Mouse (Mus musculus) urinary bladder, adult 2 months (tissue): ENCODE measurements around the gene Gm40193. TPM values are rescaled to one million over a fixed set of nuclear protein-coding genes. Genes with fewer than 3 reads are reported as not detected.
"Not testable (repeated sequence)": the region's sequence is repeated elsewhere in the genome, so short reads cannot be mapped to it uniquely, and the experiment has no call there.

ENCODE experiments used
- DNase-seq: peaks from one replicate; pipeline ENCODE4 v3.0.0; 2022; ENCODE audit warnings: low spot score
- polyA plus RNA-seq: library from polyadenylated mRNA; depleted of rRNA; stranded (reverse); fragments of >200 nt; gene quantifications from 2 replicates; pipeline ENCODE4 v1.2.3, GENCODE M21; 2012

The Gm40193 gene
- polyA plus RNA-seq, 1 experiment: not detected

DNA sequence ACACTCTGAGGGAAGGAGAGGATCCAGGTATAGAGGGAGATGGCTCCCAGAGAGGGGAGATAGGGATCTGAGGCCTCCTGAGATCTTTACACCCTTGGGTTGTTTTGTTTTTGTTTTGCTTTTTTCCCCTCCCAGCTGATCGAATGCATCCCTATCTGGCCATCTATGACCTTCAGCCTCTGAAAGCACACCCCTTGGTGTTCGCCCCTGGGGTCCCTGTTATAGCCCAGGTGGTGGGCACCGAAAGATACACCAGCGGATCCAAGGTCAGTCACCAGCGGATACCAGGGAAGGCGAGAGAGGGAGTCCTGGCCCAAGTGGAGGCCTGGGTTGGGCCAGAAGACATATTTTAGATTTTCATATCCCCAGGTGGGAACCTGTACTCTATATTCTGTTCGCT is 8.2 kb upstream of the Gm40193 start:
- no peak for DNase-seq

DNA sequence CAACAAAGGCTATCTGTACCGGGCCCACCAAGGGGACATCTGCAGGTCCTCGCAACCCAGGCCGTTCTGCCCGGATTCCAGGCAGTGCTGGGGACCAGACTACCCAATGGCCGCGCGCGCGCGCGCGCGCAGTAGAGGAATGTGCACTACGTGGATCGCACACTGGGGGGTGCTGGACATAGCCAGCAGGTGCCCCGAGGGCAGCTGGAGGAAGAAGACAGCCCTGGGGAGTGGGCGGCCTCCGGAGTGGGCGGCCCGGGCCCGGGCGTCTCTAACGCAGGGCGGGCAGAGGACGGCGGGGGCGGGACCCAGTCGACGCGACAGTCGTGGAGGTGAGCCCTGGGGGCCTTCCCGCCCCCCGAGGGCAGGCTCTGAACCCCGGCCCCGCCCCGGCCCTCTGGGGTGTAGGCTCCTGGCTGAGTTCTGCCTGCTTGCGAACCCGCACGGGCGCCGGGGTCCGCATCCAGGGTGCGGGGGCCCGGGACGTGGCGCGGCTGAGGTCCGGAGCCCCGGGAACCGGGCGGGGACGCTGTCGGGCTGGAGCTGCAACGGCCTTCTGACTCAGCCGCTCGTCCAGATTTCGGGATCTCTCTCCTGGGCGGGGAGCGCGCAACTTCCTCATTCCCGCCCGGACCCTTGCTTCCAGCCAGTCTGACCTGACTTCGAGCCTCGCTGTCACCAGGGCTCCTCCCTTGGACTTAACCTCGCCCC is 7.3 kb upstream of the Gm40193 start, which contains the start of gene Pld2:
Gene Pld2 (plus strand): TSS at position 188 of the 711 bp plus-strand sequence.
- peak; percentile 82 for DNase-seq

DNA sequence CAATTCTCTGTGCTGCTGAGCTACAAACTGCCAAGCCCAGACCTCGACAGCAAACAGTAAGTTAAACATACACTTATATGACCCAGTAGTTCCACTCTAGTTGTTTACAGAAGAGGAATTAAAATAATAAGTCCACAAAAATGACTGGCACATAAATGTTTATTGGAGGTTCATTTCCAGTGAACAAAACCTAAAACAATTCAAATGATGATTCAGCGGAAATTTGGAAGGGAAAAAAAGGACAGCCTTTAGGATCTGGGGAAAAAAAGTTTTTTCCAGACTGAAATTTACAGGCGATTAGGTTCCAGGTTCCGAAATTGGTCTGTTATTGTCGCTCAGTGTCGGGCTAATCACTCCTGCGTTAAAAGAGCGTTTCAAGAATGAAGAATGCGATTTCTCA is 6.7 kb upstream of the Gm40193 start:
- DNase-seq: no peak

DNA sequence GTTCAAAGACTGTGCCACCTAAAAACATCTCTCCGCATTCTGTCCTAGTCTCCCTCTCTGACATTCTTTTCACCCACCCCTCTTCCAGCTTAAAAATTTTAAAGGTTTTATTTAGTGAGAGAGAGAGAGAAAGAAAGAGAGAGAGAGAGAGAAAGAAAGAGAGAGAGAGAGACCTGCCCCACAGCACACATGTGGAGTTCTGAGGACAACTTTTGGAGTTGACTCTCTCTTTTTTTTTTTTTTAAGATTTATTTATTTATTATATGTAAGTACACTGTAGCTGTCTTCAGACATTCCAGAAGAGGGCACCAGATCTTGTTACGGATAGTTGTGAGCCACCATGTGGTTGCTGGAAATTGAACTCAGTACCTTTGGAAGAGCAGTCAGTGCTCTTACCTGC is 1.7 kb downstream of the Gm40193 start:
- DNase-seq: not testable (repeated sequence)

DNA sequence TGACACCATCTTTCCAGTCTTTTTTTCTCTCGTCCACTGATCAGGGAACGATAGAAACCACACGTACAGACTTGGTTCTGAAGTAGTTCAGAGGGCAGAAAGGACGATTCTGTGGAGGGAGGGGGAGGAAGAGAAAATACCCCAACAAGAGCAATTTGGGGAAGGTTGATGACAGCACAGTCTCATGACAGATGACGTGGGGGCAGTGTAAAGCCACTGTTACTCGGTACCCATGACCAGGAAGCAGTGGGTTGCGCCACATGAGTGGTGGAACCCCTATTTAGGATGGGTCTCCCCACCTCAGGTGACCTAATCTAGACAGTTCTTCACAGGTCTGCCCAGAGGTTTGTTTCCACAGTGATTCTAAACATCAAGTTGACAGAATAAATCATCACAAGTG is 4.1 kb downstream of the Gm40193 start:
- DNase-seq: no peak

DNA sequence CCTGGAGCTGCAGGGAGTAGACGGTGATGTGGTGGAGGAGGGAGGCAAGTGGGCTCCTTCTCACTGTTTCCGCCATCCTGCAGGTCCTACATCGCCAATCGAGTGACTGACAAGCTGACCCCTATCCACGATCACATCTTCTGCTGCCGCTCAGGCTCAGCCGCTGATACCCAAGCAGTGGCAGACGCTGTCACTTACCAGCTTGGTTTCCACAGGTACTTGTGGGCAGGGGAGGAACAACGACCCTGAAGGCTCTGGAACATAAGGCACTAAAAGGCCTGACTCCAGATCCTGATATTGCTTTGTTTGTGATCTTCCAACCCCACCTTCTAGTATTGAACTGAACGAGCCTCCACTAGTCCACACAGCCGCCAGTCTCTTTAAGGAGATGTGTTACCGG is 6.5 kb downstream of the Gm40193 start:
- DNase-seq: no peak

DNA sequence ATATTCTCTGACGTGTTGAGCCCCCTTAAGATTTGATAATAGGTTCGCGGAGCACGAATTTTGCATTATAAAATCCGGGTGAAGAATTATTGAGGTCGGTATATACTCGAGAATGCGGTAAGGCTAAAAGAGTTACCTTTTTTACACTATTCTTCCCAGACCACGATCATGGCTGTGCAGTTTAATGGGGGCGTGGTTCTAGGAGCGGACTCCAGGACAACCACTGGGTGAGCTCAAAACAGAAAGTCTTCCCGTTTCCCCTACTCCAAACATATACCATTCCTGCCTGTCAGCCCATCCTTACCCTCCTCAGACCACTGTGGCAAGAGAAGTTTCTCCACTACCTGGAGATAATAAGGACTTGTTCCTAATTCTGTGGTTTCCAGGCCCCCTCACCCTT is 7.0 kb downstream of the Gm40193 start:
- no peak for DNase-seq

DNA sequence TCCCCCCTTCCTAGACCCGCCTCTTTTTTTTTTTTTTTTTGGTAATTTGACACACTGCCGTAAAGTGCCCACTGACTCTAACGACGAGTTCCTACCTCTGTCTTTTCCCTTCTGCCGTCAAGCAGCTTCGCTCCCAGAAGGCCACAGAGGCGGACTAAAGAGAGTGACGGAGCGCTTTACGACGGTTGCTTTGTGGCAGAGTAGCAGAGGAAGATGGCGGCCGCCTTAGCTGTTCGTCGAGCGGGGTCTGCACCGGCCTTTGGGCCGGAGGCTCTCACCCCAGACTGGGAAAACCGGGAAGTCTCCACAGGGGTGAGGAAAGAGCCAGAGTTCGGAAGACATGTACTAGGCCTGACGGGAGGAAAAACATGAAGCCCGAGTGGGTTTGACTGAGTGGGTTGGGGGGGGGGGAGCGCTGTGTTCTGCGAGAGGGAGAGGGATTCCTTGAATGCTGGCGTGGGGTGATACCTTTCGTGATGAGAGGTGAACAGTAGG is 7.5 kb downstream of the Gm40193 start, which contains the start of gene Psmb6:
Gene Psmb6 (plus strand): TSS at position 184 of the 495 bp plus-strand sequence.
- peak; percentile 74 for DNase-seq

DNA sequence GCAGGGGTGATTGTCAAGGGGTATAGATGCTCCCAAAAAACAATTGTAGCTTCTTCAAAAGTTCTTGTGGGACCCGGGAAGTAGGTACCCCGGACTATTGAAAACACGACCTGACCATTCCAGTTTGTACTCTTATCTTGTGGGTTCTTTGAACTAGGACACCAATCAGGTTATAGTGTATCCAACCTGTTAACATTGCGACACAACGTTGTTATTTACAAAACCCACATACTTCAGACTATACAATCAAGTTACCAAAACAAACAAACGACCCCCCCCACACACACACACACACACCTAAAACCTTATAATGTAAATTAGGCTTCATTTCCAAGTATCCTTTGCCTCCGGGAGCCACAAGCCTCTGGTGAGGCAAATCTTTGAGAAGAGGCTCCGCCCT is 8.0 kb downstream of the Gm40193 start:
- DNase-seq: no peak

DNA sequence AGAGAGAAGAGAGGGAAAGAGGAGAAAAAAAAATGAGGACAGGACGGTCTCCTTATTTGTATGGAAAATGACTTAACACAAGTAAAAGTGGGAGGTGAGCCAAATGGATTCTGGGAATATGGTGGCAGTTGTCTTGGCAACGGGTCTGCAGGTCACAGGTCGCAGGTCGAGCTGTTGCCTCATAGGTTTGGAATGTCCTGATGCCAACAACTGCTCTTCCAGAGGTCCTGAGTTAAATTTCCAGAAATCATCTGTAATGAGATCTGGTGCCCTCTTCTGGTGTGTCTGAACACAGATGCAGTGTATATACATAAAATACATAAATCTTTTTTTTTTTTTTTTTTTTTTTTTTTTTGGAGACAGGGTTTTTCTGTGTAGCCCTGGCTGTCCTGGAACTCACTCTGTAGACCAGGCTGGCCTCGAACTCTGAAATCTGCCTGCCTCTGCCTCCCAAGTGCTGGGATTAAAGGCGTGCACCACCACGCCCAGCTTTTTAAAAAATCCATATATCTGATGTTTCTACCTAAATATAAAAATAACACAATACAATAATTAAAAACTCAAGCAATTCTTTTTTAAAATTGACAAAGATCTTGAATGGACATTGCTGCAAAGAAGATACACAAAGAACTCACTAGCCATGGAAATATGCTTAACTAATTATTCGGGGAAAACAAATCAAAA is 9.3 kb downstream of the Gm40193 start:
- DNase-seq: not testable (repeated sequence)

DNA sequence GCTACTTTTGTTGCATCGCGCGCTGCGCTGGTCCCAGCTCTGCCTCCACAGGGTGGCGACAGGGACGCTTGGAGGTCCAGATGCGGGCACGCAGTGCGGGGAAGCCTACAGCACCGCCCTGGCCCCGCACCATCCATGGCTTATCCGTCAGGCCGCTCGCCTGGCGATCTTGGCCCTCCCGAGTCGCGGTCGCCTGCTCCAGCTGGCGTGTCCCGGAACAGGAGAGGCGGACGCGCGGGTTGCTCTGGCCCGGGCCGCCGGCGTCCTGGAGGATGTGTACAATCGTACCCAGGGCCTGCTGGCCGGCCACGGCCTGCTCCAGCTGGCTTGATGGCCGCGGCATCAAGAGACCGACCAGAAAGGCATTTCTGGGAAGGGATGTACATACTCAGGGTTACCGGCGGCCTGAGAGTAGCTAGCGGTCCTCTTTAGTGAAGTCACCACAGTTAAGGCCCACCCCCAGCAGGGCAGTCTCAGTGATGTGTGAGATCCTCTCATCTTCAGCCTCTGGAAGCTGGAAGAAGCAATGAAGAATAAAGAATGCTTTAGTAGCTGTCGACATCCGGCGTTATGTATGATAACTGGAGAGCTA is 12.5 kb downstream of the Gm40193 start:
- DNase-seq: no peak

DNA sequence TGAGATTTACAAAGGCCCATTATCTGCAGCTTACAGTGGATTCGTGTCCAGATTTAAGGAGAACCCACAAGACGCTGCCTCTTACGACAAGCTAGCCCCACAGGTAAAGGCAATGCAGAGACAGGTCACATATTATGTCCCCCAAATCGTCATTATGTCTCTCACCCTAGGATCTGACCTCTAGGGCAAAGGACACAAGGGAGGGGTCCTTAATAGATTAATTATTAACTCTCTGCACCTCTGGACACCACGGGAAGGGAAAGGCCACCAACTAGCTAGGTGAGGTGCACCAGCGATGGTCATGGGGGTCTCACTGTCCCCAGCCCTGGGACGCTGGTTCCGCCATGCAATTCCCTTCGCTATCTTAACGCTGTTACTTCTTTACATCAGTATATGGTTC is 13.8 kb downstream of the Gm40193 start, which contains the start of gene Gltpd2:
Gene Gltpd2 (plus strand): TSS at position 274 of the 400 bp plus-strand sequence.
- DNase-seq: no peak

DNA sequence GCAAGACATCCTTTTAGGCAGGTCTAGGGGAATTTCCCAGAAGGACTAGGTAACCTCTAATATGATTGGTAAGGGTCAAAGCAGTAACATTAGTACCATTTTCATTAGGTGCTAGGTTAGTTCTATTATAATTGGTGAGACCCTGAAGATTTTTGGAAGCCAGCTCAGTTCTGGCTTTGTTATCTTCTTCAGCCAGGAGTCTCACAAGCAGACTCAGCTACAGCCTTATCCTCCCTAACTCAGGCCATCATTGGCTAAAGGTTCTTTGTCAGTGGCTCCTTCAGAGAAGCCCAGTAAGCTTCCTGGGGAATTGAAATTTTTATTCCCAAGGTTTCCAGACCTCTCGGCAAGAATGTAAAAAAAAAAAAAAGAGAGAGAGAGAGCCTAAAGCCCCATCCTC is 14.3 kb downstream of the Gm40193 start:
- no peak for DNase-seq

DNA sequence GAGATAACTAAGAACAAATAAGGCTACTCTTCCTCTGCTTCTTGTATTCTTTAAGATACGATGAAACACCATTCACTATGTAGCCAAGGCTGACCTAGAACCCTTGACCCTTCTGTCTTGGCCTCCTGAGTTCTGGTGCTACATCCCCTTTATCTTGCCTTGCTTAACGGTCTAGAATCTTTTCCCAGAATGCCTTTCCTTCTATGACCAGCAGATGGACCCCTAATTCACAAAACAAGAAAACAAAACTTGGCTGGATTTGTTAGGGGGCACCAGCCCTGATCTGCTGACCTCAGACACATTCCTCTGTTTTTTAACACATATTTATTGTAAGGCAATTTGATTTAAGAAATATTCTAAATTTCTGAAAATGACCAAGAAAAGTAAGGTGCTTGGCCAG is 16.4 kb downstream of the Gm40193 start:
- DNase-seq: no peak

DNA sequence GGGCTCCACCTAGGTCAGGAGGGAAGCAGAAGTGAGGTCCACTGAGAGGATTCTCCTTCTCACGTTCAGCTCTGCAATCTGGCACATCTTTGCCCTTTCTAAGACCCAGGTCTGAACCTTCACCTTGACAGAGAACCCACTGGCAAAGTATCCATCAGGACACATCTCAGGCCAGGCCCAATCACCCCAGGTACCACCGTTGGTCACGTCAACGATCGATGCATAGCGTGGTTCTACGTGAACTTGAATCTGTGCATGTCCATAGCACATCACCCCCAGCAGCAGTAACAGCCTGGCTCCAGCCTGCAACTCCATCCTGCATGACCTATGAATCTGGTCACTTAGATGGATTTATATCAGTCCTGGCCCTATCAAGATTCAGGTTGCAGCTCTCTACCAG is 18.5 kb downstream of the Gm40193 start, which contains the start of gene Vmo1:
Gene Vmo1 (minus strand): TSS at position 329 of the 400 bp plus-strand sequence.
- DNase-seq: no peak

DNA sequence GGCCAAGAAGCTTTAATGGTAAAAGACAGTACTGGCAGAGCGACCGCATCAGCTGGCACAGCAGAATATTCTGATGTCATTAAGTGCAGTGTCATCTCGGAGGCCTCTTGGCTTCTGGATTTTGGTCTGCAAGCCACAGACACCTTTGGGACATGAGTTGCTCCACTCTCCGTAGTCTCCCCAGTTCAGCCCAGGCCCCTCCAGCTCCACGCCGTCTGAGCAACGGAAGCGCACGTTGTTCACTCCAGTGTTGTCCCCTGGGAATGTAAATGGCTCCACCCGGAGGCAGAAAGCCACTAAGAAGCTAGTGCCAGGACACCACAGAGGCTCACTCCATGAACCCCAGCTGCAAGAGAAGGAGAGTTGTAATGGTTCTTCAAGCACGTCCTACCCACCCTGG is 19.2 kb downstream of the Gm40193 start:
- no peak for DNase-seq

DNA sequence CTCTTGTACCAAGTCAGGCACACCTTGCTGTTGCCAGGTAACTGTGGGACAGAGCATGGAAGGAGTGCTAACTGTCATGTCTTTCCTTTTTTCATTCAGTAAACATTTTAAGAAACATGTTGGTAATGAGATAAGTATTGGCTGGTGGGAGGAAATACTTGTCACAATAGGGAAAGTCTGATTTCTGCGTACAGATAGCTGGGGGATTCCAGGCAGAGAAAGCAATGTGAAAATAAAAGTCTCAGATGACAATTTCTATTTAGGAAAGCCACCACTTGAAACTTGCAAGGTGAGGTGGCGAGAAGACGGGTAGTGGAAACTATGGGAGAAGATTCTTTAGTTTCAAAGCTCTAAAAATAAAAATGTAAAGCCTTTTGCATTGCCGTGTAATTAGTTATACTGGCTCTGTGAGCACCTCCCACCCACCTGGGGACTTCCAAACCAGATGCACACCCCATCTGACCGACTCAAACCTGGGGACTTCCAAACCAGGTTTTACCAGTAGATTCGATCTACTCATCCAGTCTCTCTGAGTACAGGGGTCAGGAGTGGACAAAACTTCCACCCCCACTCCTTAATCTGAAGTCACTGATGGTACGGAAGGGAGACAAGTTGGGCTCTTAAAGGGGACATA is 19.9 kb downstream of the Gm40193 start:
- no peak for DNase-seq

DNA sequence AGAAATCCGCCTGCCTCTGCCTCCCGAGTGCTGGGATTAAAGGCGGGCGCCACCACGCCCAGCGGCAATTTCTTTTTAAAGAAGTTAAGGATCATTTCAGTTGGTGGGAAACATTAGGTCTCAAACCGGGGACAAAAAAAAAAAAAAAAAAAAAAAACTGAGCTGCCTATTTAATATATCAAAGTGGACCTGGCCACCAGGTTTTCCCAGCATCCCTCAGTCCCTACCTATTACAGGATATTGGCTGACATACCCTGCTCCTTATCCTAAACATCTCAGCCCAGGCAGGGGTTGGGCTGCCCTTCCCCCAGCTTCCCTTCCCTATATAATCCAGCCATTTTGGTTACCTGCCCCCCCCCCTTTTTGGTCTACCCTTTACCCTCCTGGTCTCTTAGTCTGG is 20.9 kb downstream of the Gm40193 start:
- DNase-seq: no peak

DNA sequence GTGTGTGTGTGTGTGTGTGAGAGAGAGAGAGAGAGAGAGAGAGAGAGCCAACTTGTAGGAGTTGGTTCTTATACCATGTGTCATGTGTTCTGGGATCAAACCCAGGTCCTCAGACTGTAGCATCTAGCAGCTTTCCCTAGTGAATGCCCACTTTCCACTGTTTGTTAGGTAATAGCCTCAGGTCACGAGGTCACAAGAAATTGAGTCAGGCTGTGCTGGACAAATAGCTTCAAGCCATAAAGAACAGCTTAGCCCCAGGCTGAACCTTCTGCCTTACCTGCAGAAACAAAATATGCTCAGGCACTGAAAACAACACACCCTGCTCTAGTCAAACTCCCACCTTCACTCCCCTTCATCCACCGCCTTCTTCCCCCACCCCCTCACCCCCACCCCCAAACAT is 21.5 kb downstream of the Gm40193 start:
- DNase-seq: no peak

DNA sequence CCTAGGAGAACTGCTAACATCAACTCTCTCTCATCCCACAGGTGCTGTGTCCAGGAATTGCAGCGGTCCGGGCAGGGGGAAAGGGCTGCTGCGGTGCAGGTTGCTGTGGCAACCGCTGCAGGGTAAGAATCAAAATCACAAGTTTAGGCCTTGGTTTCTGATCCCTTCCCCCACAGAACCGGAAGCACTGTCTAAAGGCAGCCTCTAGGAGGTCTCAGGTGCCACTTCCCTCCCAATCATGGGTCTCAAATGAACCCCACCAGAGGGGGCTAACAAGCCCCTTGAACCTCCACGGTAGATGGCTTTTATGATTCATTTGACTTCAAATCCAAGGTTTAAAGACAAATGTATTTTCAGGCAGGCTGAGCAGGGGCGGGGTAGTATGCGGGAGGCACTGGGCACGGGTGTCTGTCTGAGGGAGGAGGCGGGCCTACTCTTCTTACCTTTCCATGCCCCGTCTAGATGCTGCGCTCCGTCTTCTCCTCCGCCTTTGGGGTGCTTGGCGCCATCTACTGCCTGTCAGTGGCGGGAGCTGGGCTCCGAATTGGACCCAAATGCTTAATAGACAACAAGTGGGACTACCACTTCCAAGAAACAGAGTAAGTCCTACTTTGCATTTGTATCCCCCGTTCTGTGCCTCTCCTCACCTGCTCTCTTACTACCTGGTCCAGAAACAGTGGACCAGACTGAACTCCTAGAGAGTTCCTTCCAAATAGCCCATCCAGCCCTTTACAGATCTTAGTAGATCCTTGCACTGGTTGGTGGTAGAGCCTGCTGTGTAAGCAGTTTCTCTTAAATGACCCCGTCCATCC is 22.8 kb downstream of the Gm40193 start:
- no peak for DNase-seq

DNA sequence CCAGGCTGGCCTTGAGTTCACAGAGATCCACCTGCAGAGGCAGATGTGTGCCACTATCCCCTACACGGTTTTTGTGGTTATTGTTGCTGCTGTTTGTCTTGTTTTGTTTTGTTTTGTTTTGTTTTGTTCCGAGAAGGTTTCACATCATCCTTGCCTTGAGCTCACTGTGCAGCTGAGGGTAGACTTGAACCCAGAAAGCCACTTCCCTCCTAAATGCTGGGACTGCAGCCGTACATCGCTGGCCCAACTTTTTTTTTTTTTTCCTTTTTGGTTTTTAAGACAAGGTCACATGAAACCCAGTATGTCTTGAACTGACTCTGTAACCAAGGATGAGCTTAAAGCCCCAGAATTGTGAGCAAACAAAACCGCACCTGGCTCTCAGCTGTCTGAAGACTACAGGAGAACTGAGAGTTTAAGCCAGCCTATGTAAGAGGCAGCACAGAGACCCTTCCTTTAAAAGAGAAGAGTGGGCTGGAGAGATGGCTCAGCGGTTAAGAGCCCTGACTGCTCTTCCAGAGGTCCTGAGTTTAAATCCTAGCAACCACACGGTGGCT is 25.7 kb downstream of the Gm40193 start:
- DNase-seq: no peak
